Mouse (Mus musculus): ENCODE data around the gene Kidins220. TPM values are rescaled to one million over a fixed set of nuclear protein-coding genes. Genes with fewer than 3 reads are reported as not detected.

Gene Kidins220
- 16.0 and 16.5 TPM in 2 replicates for polyA plus RNA-seq (2015; fragmentation: Nextera tagmentation; extraction: Ambion mirVana)

DNA sequence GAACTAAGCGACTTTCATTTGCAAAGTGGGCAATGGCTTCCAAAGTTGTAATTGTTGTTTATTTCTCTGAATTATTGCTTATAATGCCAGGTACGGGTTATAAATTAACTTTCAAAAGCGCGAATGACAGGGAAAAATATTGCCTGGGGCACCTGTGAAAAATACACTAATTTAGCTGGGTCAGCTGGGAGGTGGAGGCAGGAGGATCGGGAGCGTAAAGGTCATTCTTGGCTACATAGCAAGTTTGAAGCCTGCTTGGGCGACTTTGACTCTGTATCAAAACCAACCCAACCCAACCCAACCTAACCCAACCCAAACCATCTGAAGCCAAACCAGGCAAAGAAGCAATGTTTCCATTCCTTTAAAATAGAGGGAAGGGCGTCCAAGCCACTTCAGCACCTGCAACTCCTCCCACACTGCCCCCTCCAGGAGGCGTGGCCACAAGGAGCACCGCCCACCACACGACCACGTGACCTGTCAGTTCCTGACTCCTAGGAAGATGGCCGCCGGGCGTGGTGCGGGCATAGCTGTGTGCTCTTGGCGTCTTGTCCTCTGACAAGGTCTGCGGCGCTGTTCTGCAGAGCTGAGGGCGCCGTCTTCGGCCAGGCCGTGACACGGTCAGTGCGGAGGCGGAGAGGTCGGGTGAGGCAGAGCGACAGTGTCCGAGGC lies at the start of gene Kidins220:
Gene Kidins220, plus strand, starts transcription at position 480 of the 669 bp plus-strand sequence.

DNA sequence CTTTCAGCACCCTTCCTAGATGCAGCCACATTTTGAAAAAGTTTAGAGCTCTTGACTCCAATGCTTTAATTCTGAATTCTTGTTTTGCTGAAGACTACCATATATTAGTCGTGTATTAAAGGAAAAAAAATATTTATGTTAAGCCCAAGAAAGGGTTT lies 122.2 kb downstream of the Kidins220 start, which contains the start of gene Id2:
Gene Id2, minus strand, starts transcription at position 89 of the 158 bp plus-strand sequence.

Other genes with a start within 250 kb of the Kidins220 start
- gene Mboat2, start 144.0 kb upstream of the Kidins220 start, polyA plus RNA-seq (2015; fragmentation: Nextera tagmentation; extraction: Ambion mirVana), result 25.4 and 28.9 TPM in 2 replicates
- gene Id2, start 122.2 kb downstream of the Kidins220 start, polyA plus RNA-seq (2015; fragmentation: Nextera tagmentation; extraction: Ambion mirVana), result 475 and 479 TPM in 2 replicates

Measured in urinary bladder, postnatal 0 days (tissue).